11 mouse cellular contexts compared by ENCODE assay signal in the genomic region with DNA sequence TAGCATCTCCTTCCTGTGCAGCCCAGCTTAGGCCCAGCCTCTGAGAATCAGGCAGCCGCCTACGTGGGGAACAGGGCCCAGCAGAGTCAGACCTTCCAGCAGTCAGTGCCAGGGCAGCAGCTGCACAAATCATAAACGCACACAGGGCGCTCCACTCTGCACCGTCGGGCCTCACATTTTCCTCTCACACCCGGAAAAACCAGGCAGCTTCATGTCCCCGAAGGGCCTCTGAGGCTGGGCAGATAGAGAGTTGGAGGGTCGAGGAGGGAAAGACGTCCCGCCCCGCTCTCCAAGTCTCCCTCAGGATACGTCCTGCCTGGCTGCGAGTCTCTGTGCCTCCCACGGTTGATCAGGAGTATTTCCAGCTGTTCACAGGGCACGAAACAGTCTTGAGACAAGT. TPM values are rescaled to one million over a fixed set of nuclear protein-coding genes. Genes with fewer than 3 reads are reported as not detected.
DNase-seq lines count a peak whose midpoint lies in the region; ATAC-seq and TF ChIP-seq lines count a peak whose summit lies in the region.
"Had no signal": no experiment of that assay in that cellular context is flagged by ENCODE, and none has a peak within 500 bp of the region (broad histone marks: within the 10 kb centered on the region; RNA-seq: fewer than 3 reads in every experiment).

No protein-coding gene starts in this region.

- no peak for DNase-seq in hindbrain, embryonic 10.5 days (ENCODE audit: low spot score)
- DNase-seq in left cerebral cortex, postnatal 25 days (ENCODE audit: low spot score in 2 of 2) = no peak
- no peak for DNase-seq in forebrain, embryonic 14.5 days (ENCODE audit: low spot score)
- no peak for DNase-seq in layer of hippocampus, adult 9-11 months

- no peak overlapping the region for H3K4me2 ChIP-seq in hindbrain, embryonic 13.5 days
- no peak overlapping the region for H3K4me2 ChIP-seq in heart, embryonic 11.5 days
- H3K4me2 ChIP-seq in limb, embryonic 13.5 days (replicated peaks) = no peak overlapping the region
- no peak overlapping the region for H3K4me2 ChIP-seq in forebrain, embryonic 14.5 days (ENCODE audit: low read length)
- H3K4me2 ChIP-seq: hindbrain, embryonic 15.5 days had no signal

- peak overlapping the region; percentile 41; the same call in 1 of the 2 replicates for H3K27ac ChIP-seq in hindbrain, embryonic 10.5 days
- no peak overlapping the region for H3K27ac ChIP-seq in hindbrain, embryonic 13.5 days
- H3K27ac ChIP-seq in ES-Bruce4 (ENCODE audit: insufficient read depth, low read length) = peak overlapping the region; percentile 31; the same call in 1 of the 2 replicates
- H3K27ac ChIP-seq in heart, embryonic 11.5 days (ENCODE audit: low read depth, low read length) = peak overlapping the region; percentile 68
- peak overlapping the region; percentile 55; the same call in 1 of the 2 replicates for H3K27ac ChIP-seq in limb, embryonic 13.5 days
- no peak overlapping the region for H3K27ac ChIP-seq in forebrain, embryonic 14.5 days (ENCODE audit: low read depth, low read length)
- H3K27ac ChIP-seq: hindbrain, embryonic 15.5 days had no signal

- no peak overlapping the region for H3K9ac ChIP-seq in hindbrain, embryonic 13.5 days
- peak overlapping the region; percentile 13; the same call in 1 of the 2 replicates for H3K9ac ChIP-seq in ES-Bruce4 (ENCODE audit: low read depth, poor library complexity, severe bottlenecking)
- H3K9ac ChIP-seq in heart, embryonic 11.5 days (ENCODE audit: low read depth, low read length) = peak overlapping the region; percentile 49; the same call in 1 of the 2 replicates
- H3K9ac ChIP-seq in limb, embryonic 13.5 days = 0 out of 2 replicates have a peak overlapping the region, but pooled peaks have one; percentile 21
- H3K9ac ChIP-seq in forebrain, embryonic 14.5 days (ENCODE audit: low read length) = no peak overlapping the region
- H3K9ac ChIP-seq: hindbrain, embryonic 15.5 days had no signal

- 87% methylated on average over 16 of the region's 16 CpGs for WGBS in hindbrain, embryonic 10.5 days
- WGBS in hindbrain, embryonic 13.5 days = 79% methylated on average over 16 of the region's 16 CpGs
- 58% methylated on average over 16 of the region's 16 CpGs for WGBS in heart, embryonic 11.5 days (ENCODE audit: insufficient replicate concordance)
- WGBS in limb, embryonic 13.5 days = 59% methylated on average over 16 of the region's 16 CpGs
- WGBS in forebrain, embryonic 14.5 days = 79% methylated on average over 16 of the region's 16 CpGs

- intact Hi-C loops in left cerebral cortex, postnatal 25 days (cut with DNase I) = no loop called here

- no peak for TF ChIP-seq POLR2A in ES-Bruce4 (IDR thresholded peaks at IDR 0.05; ENCODE audit: insufficient read depth, low read length)

- no peaks in the 10 kb centered on the region for H3K36me3 ChIP-seq in hindbrain, embryonic 10.5 days
- H3K36me3 ChIP-seq in hindbrain, embryonic 13.5 days = no peaks in the 10 kb centered on the region
- peaks cover 3% of the 10 kb centered on the region; the same call in 1 of the 2 replicates for H3K36me3 ChIP-seq in ES-Bruce4 (ENCODE audit: control insufficient read depth, insufficient read depth, low read length, poor library complexity, severe bottlenecking)
- H3K36me3 ChIP-seq in heart, embryonic 11.5 days (ENCODE audit: control insufficient read depth, insufficient read depth, low read length) = peaks cover 3% of the 10 kb centered on the region; the same call in 1 of the 2 replicates
- H3K36me3 ChIP-seq in limb, embryonic 13.5 days = peaks cover 22% of the 10 kb centered on the region; the same call in 1 of the 2 replicates
- no peaks in the 10 kb centered on the region for H3K36me3 ChIP-seq in forebrain, embryonic 14.5 days (ENCODE audit: control insufficient read depth, insufficient read depth, low read length)
- H3K36me3 ChIP-seq: hindbrain, embryonic 15.5 days had no signal

- no peaks in the 10 kb centered on the region for H3K27me3 ChIP-seq in hindbrain, embryonic 10.5 days (ENCODE audit: insufficient read depth, poor library complexity, severe bottlenecking)
- H3K27me3 ChIP-seq in hindbrain, embryonic 13.5 days = no peaks in the 10 kb centered on the region
- H3K27me3 ChIP-seq in ES-Bruce4 (ENCODE audit: control insufficient read depth, insufficient read depth, low read length, poor library complexity, severe bottlenecking) = no peaks in the 10 kb centered on the region
- H3K27me3 ChIP-seq in heart, embryonic 11.5 days (ENCODE audit: control insufficient read depth, insufficient read depth, low read length) = no peaks in the 10 kb centered on the region
- H3K27me3 ChIP-seq in limb, embryonic 13.5 days = no peaks in the 10 kb centered on the region
- no peaks in the 10 kb centered on the region for H3K27me3 ChIP-seq in forebrain, embryonic 14.5 days (replicated peaks; ENCODE audit: control insufficient read depth, insufficient read depth, low read length)
- H3K27me3 ChIP-seq: hindbrain, embryonic 15.5 days had no signal

- peaks cover 25% of the 10 kb centered on the region for H3K4me1 ChIP-seq in hindbrain, embryonic 10.5 days (replicated peaks)
- H3K4me1 ChIP-seq in hindbrain, embryonic 13.5 days (replicated peaks) = 0 out of 2 replicates have a peak, but pooled peaks cover 2% of the 10 kb centered on the region
- peaks cover 3% of the 10 kb centered on the region for H3K4me1 ChIP-seq in ES-Bruce4 (ENCODE audit: control insufficient read depth, insufficient read depth, low read length)
- peaks cover 27% of the 10 kb centered on the region for H3K4me1 ChIP-seq in heart, embryonic 11.5 days (ENCODE audit: control insufficient read depth, insufficient read depth, low read length)
- peaks cover 17% of the 10 kb centered on the region for H3K4me1 ChIP-seq in limb, embryonic 13.5 days
- no peaks in the 10 kb centered on the region for H3K4me1 ChIP-seq in forebrain, embryonic 14.5 days (ENCODE audit: control insufficient read depth, insufficient read depth, low read length)
- H3K4me1 ChIP-seq: hindbrain, embryonic 15.5 days had no signal

- no peak for TF ChIP-seq EP300 in ES-Bruce4 (IDR thresholded peaks at IDR 0.05; ENCODE audit: insufficient read depth, low read depth, low read length)

- no peak for ATAC-seq in hindbrain, embryonic 13.5 days (ENCODE audit: low FRiP score)
- no peak for ATAC-seq in heart, embryonic 11.5 days (replicated peaks; ENCODE audit: insufficient number of reproducible peaks, low FRiP score, low TSS enrichment)
- peak; percentile 51; the same call in 1 of the 2 replicates for ATAC-seq in limb, embryonic 13.5 days (ENCODE audit: low FRiP score, low read depth)
- no peak for ATAC-seq in forebrain, embryonic 14.5 days

- no peaks in the 10 kb centered on the region for H3K9me3 ChIP-seq in hindbrain, embryonic 10.5 days
- H3K9me3 ChIP-seq in hindbrain, embryonic 13.5 days = no peaks in the 10 kb centered on the region
- no peaks in the 10 kb centered on the region for H3K9me3 ChIP-seq in ES-Bruce4 (replicated peaks; ENCODE audit: control insufficient read depth, insufficient read depth, low read length, poor library complexity, severe bottlenecking)
- no peaks in the 10 kb centered on the region for H3K9me3 ChIP-seq in heart, embryonic 11.5 days (replicated peaks; ENCODE audit: control insufficient read depth, low read length)
- H3K9me3 ChIP-seq in limb, embryonic 13.5 days = no peaks in the 10 kb centered on the region
- no peaks in the 10 kb centered on the region for H3K9me3 ChIP-seq in forebrain, embryonic 14.5 days (replicated peaks; ENCODE audit: control insufficient read depth, low read length)
- H3K9me3 ChIP-seq: hindbrain, embryonic 15.5 days had no signal

- no peak overlapping the region for H3K4me3 ChIP-seq in hindbrain, embryonic 10.5 days
- H3K4me3 ChIP-seq in hindbrain, embryonic 13.5 days = no peak overlapping the region
- no peak overlapping the region for H3K4me3 ChIP-seq in ES-Bruce4 (ENCODE audit: low read depth, low read length)
- no peak overlapping the region for H3K4me3 ChIP-seq in heart, embryonic 11.5 days (ENCODE audit: low read depth, low read length)
- no peak overlapping the region for H3K4me3 ChIP-seq in limb, embryonic 13.5 days
- H3K4me3 ChIP-seq in forebrain, embryonic 14.5 days (ENCODE audit: low read depth, low read length) = no peak overlapping the region
- H3K4me3 ChIP-seq: hindbrain, embryonic 15.5 days; myocyte had no signal

- no peak for TF ChIP-seq CTCF in ES-Bruce4 (IDR thresholded peaks at IDR 0.05; ENCODE audit: low read depth, low read length)

RNA-seq across cellular contexts. Expression of a gene that starts 35.6 kb away (rescaled TPM):
- polyA plus RNA-seq in hindbrain, embryonic 10.5 days (2016; fragmentation: Nextera tagmentation; extraction: Ambion mirVana) = 74.1 and 74.7 TPM in 2 replicates
- polyA plus RNA-seq in hindbrain, embryonic 13.5 days (2015; fragmentation: Nextera tagmentation; extraction: Ambion mirVana) = 69.2 and 69.6 TPM in 2 replicates
- polyA plus RNA-seq in ES-Bruce4 (2011; ENCODE audit: insufficient read depth, insufficient read length, low read depth, missing spikeins) = 40.0 and 44.2 TPM in 2 replicates
- 35.2 and 39.0 TPM in 2 replicates for polyA plus RNA-seq in heart, embryonic 11.5 days (2014; fragmentation: Nextera tagmentation; extraction: Ambion mirVana)
- polyA plus RNA-seq in limb, embryonic 13.5 days (2015; fragmentation: Nextera tagmentation; extraction: Ambion mirVana) = 56.7 and 59.4 TPM in 2 replicates
- total RNA-seq in left cerebral cortex, postnatal 25 days (2021) = 10 to 100 TPM; 19.5 to 23.2 TPM
- polyA plus RNA-seq in forebrain, embryonic 14.5 days (2014; fragmentation: Nextera tagmentation; extraction: Ambion mirVana) = 81.3 and 88.4 TPM in 2 replicates

RNA-seq across cellular contexts. Expression of a gene that starts 35.7 kb away (rescaled TPM):
- polyA plus RNA-seq in hindbrain, embryonic 10.5 days (2016; fragmentation: Nextera tagmentation; extraction: Ambion mirVana) = 31.8 and 33.6 TPM in 2 replicates
- polyA plus RNA-seq in hindbrain, embryonic 13.5 days (2015; fragmentation: Nextera tagmentation; extraction: Ambion mirVana) = 37.1 and 37.9 TPM in 2 replicates
- polyA plus RNA-seq in ES-Bruce4 (2011; ENCODE audit: insufficient read depth, insufficient read length, low read depth, missing spikeins) = 15.6 and 17.1 TPM in 2 replicates
- 28.1 and 34.4 TPM in 2 replicates for polyA plus RNA-seq in heart, embryonic 11.5 days (2014; fragmentation: Nextera tagmentation; extraction: Ambion mirVana)
- polyA plus RNA-seq in limb, embryonic 13.5 days (2015; fragmentation: Nextera tagmentation; extraction: Ambion mirVana) = 51.2 and 52.6 TPM in 2 replicates
- total RNA-seq in left cerebral cortex, postnatal 25 days (2021) = 10 to 100 TPM; 33.7 to 41.6 TPM
- 28.8 and 32.2 TPM in 2 replicates for polyA plus RNA-seq in forebrain, embryonic 14.5 days (2014; fragmentation: Nextera tagmentation; extraction: Ambion mirVana)

RNA-seq across cellular contexts. Expression of a gene that starts 39.6 kb away (rescaled TPM):
- polyA plus RNA-seq in hindbrain, embryonic 10.5 days (2016; fragmentation: Nextera tagmentation; extraction: Ambion mirVana) = 6.5 and 9.2 TPM in 2 replicates
- polyA plus RNA-seq in hindbrain, embryonic 13.5 days (2015; fragmentation: Nextera tagmentation; extraction: Ambion mirVana) = 2.5 and 3.2 TPM in 2 replicates
- polyA plus RNA-seq in ES-Bruce4 (2011; ENCODE audit: insufficient read depth, insufficient read length, low read depth, missing spikeins) = 59.4 and 61.6 TPM in 2 replicates
- polyA plus RNA-seq in heart, embryonic 11.5 days (2014; fragmentation: Nextera tagmentation; extraction: Ambion mirVana) = 17.4 and 19.4 TPM in 2 replicates
- polyA plus RNA-seq in limb, embryonic 13.5 days (2015; fragmentation: Nextera tagmentation; extraction: Ambion mirVana) = 14.0 and 14.7 TPM in 2 replicates
- 1 to 10 TPM; 5.6 to 6.3 TPM for total RNA-seq in left cerebral cortex, postnatal 25 days (2021)
- 1.2 and 1.6 TPM in 2 replicates for polyA plus RNA-seq in forebrain, embryonic 14.5 days (2014; fragmentation: Nextera tagmentation; extraction: Ambion mirVana)

RNA-seq across cellular contexts. Expression of a gene that starts 51.0 kb away (rescaled TPM):
- 0.16 TPM in 1 of 2 replicates, not detected in the other for polyA plus RNA-seq in hindbrain, embryonic 10.5 days (2016; fragmentation: Nextera tagmentation; extraction: Ambion mirVana)
- polyA plus RNA-seq in hindbrain, embryonic 13.5 days (2015; fragmentation: Nextera tagmentation; extraction: Ambion mirVana) = not detected in 2 replicates
- polyA plus RNA-seq in ES-Bruce4 (2011; ENCODE audit: insufficient read depth, insufficient read length, low read depth, missing spikeins) = 10.1 and 10.2 TPM in 2 replicates
- polyA plus RNA-seq in heart, embryonic 11.5 days (2014; fragmentation: Nextera tagmentation; extraction: Ambion mirVana) = 3.0 and 4.2 TPM in 2 replicates
- polyA plus RNA-seq in limb, embryonic 13.5 days (2015; fragmentation: Nextera tagmentation; extraction: Ambion mirVana) = 0.83 and 0.97 TPM in 2 replicates
- total RNA-seq in left cerebral cortex, postnatal 25 days (2021) = under 1 TPM; 0.64 to 0.66 TPM
- not detected in 2 replicates for polyA plus RNA-seq in forebrain, embryonic 14.5 days (2014; fragmentation: Nextera tagmentation; extraction: Ambion mirVana)
- polyA plus RNA-seq: hindbrain, embryonic 15.5 days; limb, embryonic 11.5 days had no signal

RNA-seq across cellular contexts. Expression of a gene that starts 56.3 kb away (rescaled TPM):
- 56.0 and 64.3 TPM in 2 replicates for polyA plus RNA-seq in hindbrain, embryonic 10.5 days (2016; fragmentation: Nextera tagmentation; extraction: Ambion mirVana)
- polyA plus RNA-seq in hindbrain, embryonic 13.5 days (2015; fragmentation: Nextera tagmentation; extraction: Ambion mirVana) = 9.9 and 10.4 TPM in 2 replicates
- polyA plus RNA-seq in ES-Bruce4 (2011; ENCODE audit: insufficient read depth, insufficient read length, low read depth, missing spikeins) = 63.7 and 68.6 TPM in 2 replicates
- polyA plus RNA-seq in heart, embryonic 11.5 days (2014; fragmentation: Nextera tagmentation; extraction: Ambion mirVana) = 29.5 and 30.4 TPM in 2 replicates
- 39.3 and 40.2 TPM in 2 replicates for polyA plus RNA-seq in limb, embryonic 13.5 days (2015; fragmentation: Nextera tagmentation; extraction: Ambion mirVana)
- total RNA-seq in left cerebral cortex, postnatal 25 days (2021) = 1 to 10 TPM; 1.7 to 3.1 TPM
- polyA plus RNA-seq in forebrain, embryonic 14.5 days (2014; fragmentation: Nextera tagmentation; extraction: Ambion mirVana) = 12.8 and 13.4 TPM in 2 replicates

Comparison
In these comparisons a context has a peak if more than half of its experiments do, and no peak if none do; other contexts are left out.
1. H3K27ac ChIP-seq: peak in hindbrain, embryonic 10.5 days (single experiment), ES-Bruce4 (single experiment), heart, embryonic 11.5 days (single experiment) and limb, embryonic 13.5 days (single experiment); none in hindbrain, embryonic 13.5 days (single experiment) and forebrain, embryonic 14.5 days (single experiment).
2. H3K9ac ChIP-seq: peak in ES-Bruce4 (single experiment), heart, embryonic 11.5 days (single experiment) and limb, embryonic 13.5 days (single experiment); none in hindbrain, embryonic 13.5 days (single experiment) and forebrain, embryonic 14.5 days (single experiment).